ENCODE assay signal across 18 mouse cellular contexts in genomic region chr7:110990356-110991220, GRCm38 (mm10). TPM values are rescaled to one million over a fixed set of nuclear protein-coding genes. Genes with fewer than 3 reads are reported as not detected.
DNase-seq lines count a peak whose midpoint lies in the region; ATAC-seq and TF ChIP-seq lines count a peak whose summit lies in the region.
"Had no signal": no experiment of that assay in that cellular context is flagged by ENCODE, and none has a peak within 500 bp of the region (broad histone marks: within the 10 kb centered on the region; RNA-seq: fewer than 3 reads in every experiment).

No protein-coding gene starts in this region.

- no peaks in the 10 kb centered on the region for H3K27me3 ChIP-seq in heart, embryonic 10.5 days (ENCODE audit: insufficient read depth, poor library complexity, severe bottlenecking)
- no peaks in the 10 kb centered on the region for H3K27me3 ChIP-seq in intestine, embryonic 14.5 days (replicated peaks; ENCODE audit: control insufficient read depth, insufficient read depth, low read length)
- H3K27me3 ChIP-seq in kidney, postnatal 0 days (ENCODE audit: insufficient read depth, low read length), result no peaks in the 10 kb centered on the region
- H3K27me3 ChIP-seq in embryonic facial prominence, embryonic 10.5 days (replicated peaks; ENCODE audit: low read depth, poor library complexity, severe bottlenecking), result no peaks in the 10 kb centered on the region

- intact Hi-C loops in left cerebral cortex, adult 2 months (cut with DNase I), result no loop called here

- H3K36me3 ChIP-seq in heart, embryonic 10.5 days, result no peaks in the 10 kb centered on the region
- H3K36me3 ChIP-seq in intestine, embryonic 14.5 days (ENCODE audit: control insufficient read depth, insufficient read depth, low read length), result no peaks in the 10 kb centered on the region
- no peaks in the 10 kb centered on the region for H3K36me3 ChIP-seq in kidney, postnatal 0 days (ENCODE audit: insufficient read depth, low read length)
- no peaks in the 10 kb centered on the region for H3K36me3 ChIP-seq in embryonic facial prominence, embryonic 10.5 days (replicated peaks)

- H3K27ac ChIP-seq in heart, embryonic 10.5 days, result peak overlapping the region; percentile 56
- no peak overlapping the region for H3K27ac ChIP-seq in intestine, embryonic 14.5 days (ENCODE audit: low read depth)
- peak overlapping the region; percentile 79 for H3K27ac ChIP-seq in kidney, postnatal 0 days
- no peak overlapping the region for H3K27ac ChIP-seq in embryonic facial prominence, embryonic 10.5 days (replicated peaks)
- H3K27ac ChIP-seq in left cerebral cortex, adult 2 months, result no peak overlapping the region
- H3K27ac ChIP-seq: hindbrain, embryonic 14.5 days; macrophage had no signal

- H3K4me3 ChIP-seq in heart, embryonic 10.5 days, result no peak overlapping the region
- no peak overlapping the region for H3K4me3 ChIP-seq in intestine, embryonic 14.5 days (ENCODE audit: low read depth, low read length)
- no peak overlapping the region for H3K4me3 ChIP-seq in kidney, postnatal 0 days (replicated peaks; ENCODE audit: low read depth, low read length)
- no peak overlapping the region for H3K4me3 ChIP-seq in embryonic facial prominence, embryonic 10.5 days
- no peak overlapping the region for H3K4me3 ChIP-seq in left cerebral cortex, adult 2 months
- H3K4me3 ChIP-seq: erythroblast, embryonic 14.5 days had no signal

- H3K9ac ChIP-seq in intestine, embryonic 14.5 days (ENCODE audit: low read length), result no peak overlapping the region
- H3K9ac ChIP-seq in kidney, postnatal 0 days (ENCODE audit: low read depth, low read length), result no peak overlapping the region
- H3K9ac ChIP-seq: hindbrain, embryonic 14.5 days had no signal

- 0 out of 2 replicates have a peak, but pooled peaks have one; percentile 53 for ATAC-seq in intestine, embryonic 14.5 days (replicated peaks; ENCODE audit: low FRiP score, low TSS enrichment, low read depth)
- ATAC-seq in kidney, postnatal 0 days (replicated peaks; ENCODE audit: low FRiP score, low read depth), result peak; percentile 62; the same call in 1 of the 2 replicates
- ATAC-seq: forebrain, embryonic 16.5 days had no signal

- H3K9me3 ChIP-seq in heart, embryonic 10.5 days, result no peaks in the 10 kb centered on the region
- no peaks in the 10 kb centered on the region for H3K9me3 ChIP-seq in intestine, embryonic 14.5 days (ENCODE audit: control insufficient read depth, low read length)
- no peaks in the 10 kb centered on the region for H3K9me3 ChIP-seq in kidney, postnatal 0 days (replicated peaks; ENCODE audit: low read length)
- no peaks in the 10 kb centered on the region for H3K9me3 ChIP-seq in embryonic facial prominence, embryonic 10.5 days

- no peak overlapping the region for H3K4me2 ChIP-seq in intestine, embryonic 14.5 days (ENCODE audit: low read length)
- no peak overlapping the region for H3K4me2 ChIP-seq in kidney, postnatal 0 days (ENCODE audit: low read length)
- H3K4me2 ChIP-seq: hindbrain, embryonic 14.5 days had no signal

- WGBS in heart, embryonic 10.5 days, result 39% methylated on average over 5 of the region's 5 CpGs
- 47% methylated on average over 5 of the region's 5 CpGs for WGBS in intestine, embryonic 14.5 days
- 51% methylated on average over 5 of the region's 5 CpGs for WGBS in kidney, postnatal 0 days
- 56% methylated on average over 5 of the region's 5 CpGs for whole genome bisulfite sequencing in embryonic facial prominence, embryonic 10.5 days

- no peak for TF ChIP-seq CTCF in kidney, postnatal 0 days (IDR thresholded peaks at IDR 0.05; ENCODE audit: low read depth)
- TF ChIP-seq CTCF in left cerebral cortex, adult 2 months (IDR thresholded peaks at IDR 0.05), result no peak

- DNase-seq in heart, embryonic 10.5 days (ENCODE audit: low spot score), result no peak
- DNase-seq in heart, adult 8-10 months (ENCODE audit: low spot score), result no peak
- no peak for DNase-seq in intestine, embryonic 14.5 days (ENCODE audit: low spot score)
- DNase-seq in kidney, postnatal 0 days (ENCODE audit: low spot score), result no peak
- peak; percentile 49 for DNase-seq in skeletal muscle tissue, adult 2 months (ENCODE audit: low read depth, low spot score)
- DNase-seq in embryonic facial prominence, embryonic 10.5 days (ENCODE audit: low spot score), result no peak
- DNase-seq in left cerebral cortex, adult 2 months (ENCODE audit: extremely low spot score in 1 of 2, low spot score in 2 of 2), result no peak
- DNase-seq in heart, adult 9 months (ENCODE audit: low spot score in 2 of 2), result no peak
- DNase-seq: adrenal gland, postnatal 25 days; cerebellum, adult 11 months; gastrocnemius, postnatal 10 days; layer of hippocampus, adult 9-11 months; left cerebral cortex, postnatal 4 days; lung, adult 2 months had no signal

- peaks cover 38% of the 10 kb centered on the region for H3K4me1 ChIP-seq in heart, embryonic 10.5 days
- H3K4me1 ChIP-seq in intestine, embryonic 14.5 days (replicated peaks; ENCODE audit: control insufficient read depth, insufficient read depth, low read length), result peaks cover 22% of the 10 kb centered on the region
- H3K4me1 ChIP-seq in kidney, postnatal 0 days (replicated peaks; ENCODE audit: insufficient read depth, low read length), result 0 out of 2 replicates have a peak, but pooled peaks cover 11% of the 10 kb centered on the region
- peaks cover 23% of the 10 kb centered on the region for H3K4me1 ChIP-seq in embryonic facial prominence, embryonic 10.5 days

RNA-seq across cellular contexts. Expression of gene Mrvi1, which starts 8.3 kb away (rescaled TPM):
- 5.1 and 6.5 TPM in 2 replicates for polyA plus RNA-seq in heart, embryonic 10.5 days (2016; fragmentation: Nextera tagmentation; extraction: Ambion mirVana)
- 10 to 100 TPM; 12.7 to 15.6 (median 14.4) TPM for total RNA-seq in heart, adult 8-10 months (2022)
- polyA plus RNA-seq in intestine, embryonic 14.5 days (2014; fragmentation: Nextera tagmentation; extraction: Ambion mirVana), result 33.1 and 33.4 TPM in 2 replicates
- 9.3 and 9.5 TPM in 2 replicates for polyA plus RNA-seq in kidney, postnatal 0 days (2015; fragmentation: Nextera tagmentation; extraction: Ambion mirVana)
- 0.87 and 1.5 TPM in 2 replicates for polyA plus RNA-seq in embryonic facial prominence, embryonic 10.5 days (2016; fragmentation: Nextera tagmentation; extraction: Ambion mirVana)
- 1 to 10 TPM; 1.4 to 4.3 TPM for total RNA-seq in left cerebral cortex, adult 2 months (2021)

RNA-seq across cellular contexts. Expression of gene Ctr9, which starts 38.2 kb away (rescaled TPM):
- 52.3 and 63.1 TPM in 2 replicates for polyA plus RNA-seq in heart, embryonic 10.5 days (2016; fragmentation: Nextera tagmentation; extraction: Ambion mirVana)
- total RNA-seq in heart, adult 8-10 months (2022), result 10 to 100 TPM; 11.3 to 18.2 (median 12.9) TPM
- polyA plus RNA-seq in intestine, embryonic 14.5 days (2014; fragmentation: Nextera tagmentation; extraction: Ambion mirVana), result 54.0 and 61.2 TPM in 2 replicates
- 50.5 and 54.9 TPM in 2 replicates for polyA plus RNA-seq in kidney, postnatal 0 days (2015; fragmentation: Nextera tagmentation; extraction: Ambion mirVana)
- 86.4 and 87.5 TPM in 2 replicates for polyA plus RNA-seq in embryonic facial prominence, embryonic 10.5 days (2016; fragmentation: Nextera tagmentation; extraction: Ambion mirVana)
- 10 to 100 TPM; 40.7 to 44.8 TPM for total RNA-seq in left cerebral cortex, adult 2 months (2021)

Comparison
In these comparisons a context has a peak if more than half of its experiments do, and no peak if none do; other contexts are left out.
1. H3K27ac ChIP-seq: peak in heart, embryonic 10.5 days (single experiment) and kidney, postnatal 0 days (single experiment); none in intestine, embryonic 14.5 days (single experiment), embryonic facial prominence, embryonic 10.5 days (single experiment) and left cerebral cortex, adult 2 months (single experiment).